Mouse (Mus musculus) spleen, adult 2 months (tissue): ENCODE results near the gene Bcl2l10.

ENCODE experiments used
- CTCF ChIP-seq: fragments of 200-500 bp; IDR thresholded peaks from 2 replicates; pipeline ENCODE4 v1.5.1; 2011; ENCODE audit warnings: mild to moderate bottlenecking, inconsistent platforms; ENCODE audit not compliant: insufficient read depth, insufficient read length, insufficient replicate concordance; ENCODE audit errors: extremely low read depth
- POLR2A ChIP-seq: fragments of 200-500 bp; IDR thresholded peaks from 2 replicates; pipeline ENCODE4 v1.6.1; 2011; ENCODE audit warnings: low read depth, low read length, inconsistent platforms

DNA sequence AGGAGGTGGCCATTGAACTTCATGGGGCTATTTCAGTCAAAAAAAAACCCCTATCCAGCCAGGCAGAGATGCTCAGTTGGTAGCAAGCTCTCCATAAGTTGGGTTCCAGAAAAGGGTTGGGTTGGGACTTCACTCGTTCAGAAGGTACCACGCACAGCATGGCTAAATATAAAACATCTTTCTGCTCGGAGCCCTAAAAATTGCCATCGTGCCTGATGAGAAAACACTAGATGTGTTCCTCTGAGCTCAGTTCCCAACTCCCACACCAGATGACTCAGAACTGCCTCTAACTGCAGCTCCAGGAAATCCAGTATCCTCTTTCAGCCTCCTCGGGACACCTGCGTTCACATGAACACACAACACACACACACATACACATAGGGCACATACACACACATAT is 9.5 kb upstream of the Bcl2l10 start:
- TF ChIP-seq CTCF (no peak), POLR2A (no peak)
